Mouse (Mus musculus): ENCODE measurements around the gene Prkag2.

DNA sequence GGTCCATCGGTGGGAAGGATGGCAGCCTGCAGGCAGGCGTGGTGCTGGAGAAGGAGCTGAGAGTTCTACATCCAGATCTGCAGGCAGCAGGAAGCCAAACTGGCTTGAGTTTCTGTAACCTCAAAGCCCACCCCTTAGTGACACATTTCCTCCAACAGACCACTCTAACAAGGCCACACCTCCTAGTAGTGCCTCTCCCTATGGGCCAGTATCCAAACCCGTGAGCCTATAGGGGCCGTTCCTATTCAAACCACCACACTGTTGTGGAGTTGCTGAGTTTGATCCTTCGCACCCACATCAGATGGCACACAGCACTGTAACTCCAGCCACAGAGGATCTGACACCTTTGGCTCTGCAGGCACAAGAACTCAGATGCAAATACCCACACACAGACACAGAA lies 185.3 kb downstream of the Prkag2 start:
- no peak for TF ChIP-seq CTCF (IDR thresholded peaks at IDR 0.05; ENCODE audit: control insufficient read depth, insufficient read depth, low read length)
- no peak for TF ChIP-seq POLR2A (IDR thresholded peaks at IDR 0.05; ENCODE audit: borderline replicate concordance, control insufficient read depth, low read depth, low read length)

All from bone marrow, adult 2 months (tissue).